Comparison of ENCODE assay signal across 22 mouse cellular contexts in the genomic region with DNA sequence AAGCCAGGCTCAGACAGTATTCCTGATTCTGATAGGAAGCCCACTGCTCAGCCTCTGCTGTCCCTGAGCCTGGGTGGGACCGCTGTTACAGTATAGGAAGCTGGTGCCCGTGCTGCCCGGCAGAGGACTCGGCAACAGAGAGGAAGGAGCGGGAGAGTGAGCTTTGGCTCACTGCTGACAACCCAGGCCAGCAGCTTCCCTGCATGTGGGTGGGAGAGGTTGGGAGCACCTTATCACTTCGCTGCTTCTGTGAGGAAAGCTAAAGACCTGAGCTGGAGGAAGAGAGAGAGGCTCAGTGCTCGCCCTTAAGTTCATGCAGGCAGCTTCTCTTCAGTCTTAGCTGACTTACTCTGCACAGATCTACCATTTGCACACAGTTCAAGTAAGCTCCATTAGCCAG. TPM values are rescaled to one million over a fixed set of nuclear protein-coding genes. Genes with fewer than 3 reads are reported as not detected.
DNase-seq lines count a peak whose midpoint lies in the region; ATAC-seq and TF ChIP-seq lines count a peak whose summit lies in the region.
"Had no signal": no experiment of that assay in that cellular context is flagged by ENCODE, and none has a peak within 500 bp of the region (broad histone marks: within the 10 kb centered on the region; RNA-seq: fewer than 3 reads in every experiment).

No protein-coding gene starts in this region.

- no peak overlapping the region for H3K4me3 ChIP-seq in heart, embryonic 10.5 days
- no peak overlapping the region for H3K4me3 ChIP-seq in layer of hippocampus, adult 2 months
- no peak overlapping the region for H3K4me3 ChIP-seq in MEL (ENCODE audit: control insufficient read depth in 1 of 2, insufficient read depth in 1 of 2, low read depth in 2 of 2, low read length in 2 of 2)
- H3K4me3 ChIP-seq in liver, embryonic 15.5 days (replicated peaks) = no peak overlapping the region
- H3K4me3 ChIP-seq: embryonic facial prominence, embryonic 12.5 days; hindbrain, embryonic 10.5 days; kidney, embryonic 15.5 days; limb, embryonic 13.5 days; lung, embryonic 15.5 days; midbrain, embryonic 12.5 days; myocyte had no signal

- no peak for ATAC-seq in liver, embryonic 15.5 days (ENCODE audit: insufficient read depth)
- ATAC-seq in granulocyte monocyte progenitor cell, adult 5-6 weeks (replicated peaks; ENCODE audit: poor library complexity, severe bottlenecking) = no peak
- ATAC-seq: hindbrain, postnatal 0 days; intestine, postnatal 0 days had no signal

- H3K9me3 ChIP-seq in heart, embryonic 10.5 days = no peaks in the 10 kb centered on the region
- no peaks in the 10 kb centered on the region for H3K9me3 ChIP-seq in MEL (replicated peaks; ENCODE audit: insufficient read depth, low read length)
- no peaks in the 10 kb centered on the region for H3K9me3 ChIP-seq in liver, embryonic 15.5 days (replicated peaks)
- H3K9me3 ChIP-seq: embryonic facial prominence, embryonic 12.5 days; hindbrain, embryonic 10.5 days; kidney, embryonic 15.5 days; limb, embryonic 13.5 days; lung, embryonic 15.5 days; midbrain, embryonic 12.5 days had no signal

- H3K4me1 ChIP-seq in heart, embryonic 10.5 days = peaks cover 55% of the 10 kb centered on the region
- H3K4me1 ChIP-seq in MEL (ENCODE audit: control insufficient read depth in 1 of 2, insufficient read depth in 2 of 2, low read length in 2 of 2) = peaks cover 7 to 27% of the 10 kb centered on the region in 2 experiments; a peak in 3 of 4 replicates
- H3K4me1 ChIP-seq in liver, embryonic 15.5 days (replicated peaks) = peaks cover 80% of the 10 kb centered on the region
- H3K4me1 ChIP-seq: embryonic facial prominence, embryonic 12.5 days had no signal

- 55% methylated on average over 7 of the region's 7 CpGs for WGBS in heart, embryonic 10.5 days
- 36% methylated on average over 7 of the region's 7 CpGs for WGBS in liver, embryonic 15.5 days (ENCODE audit: insufficient replicate concordance)

- H3K79me2 ChIP-seq in MEL (ENCODE audit: control insufficient read depth, insufficient read depth, low read length, poor library complexity) = no peaks in the 10 kb centered on the region

- peaks cover 98% of the 10 kb centered on the region for H3K36me3 ChIP-seq in heart, embryonic 10.5 days
- H3K36me3 ChIP-seq in MEL (ENCODE audit: control insufficient read depth in 1 of 2, insufficient read depth in 2 of 2, low read length in 2 of 2) = peaks cover 3 to 15% of the 10 kb centered on the region in 2 experiments
- H3K36me3 ChIP-seq in liver, embryonic 15.5 days (replicated peaks) = peaks cover 100% of the 10 kb centered on the region

- H3K27me3 ChIP-seq in heart, embryonic 10.5 days (ENCODE audit: insufficient read depth, poor library complexity, severe bottlenecking) = no peaks in the 10 kb centered on the region
- no peaks in the 10 kb centered on the region for H3K27me3 ChIP-seq in MEL (ENCODE audit: control insufficient read depth in 1 of 2, insufficient read depth in 2 of 2, low read length in 2 of 2)
- H3K27me3 ChIP-seq in liver, embryonic 15.5 days = no peaks in the 10 kb centered on the region
- H3K27me3 ChIP-seq: embryonic facial prominence, embryonic 12.5 days; kidney, embryonic 15.5 days; limb, embryonic 13.5 days; lung, embryonic 15.5 days; midbrain, embryonic 12.5 days had no signal

- peak overlapping the region; percentile 32; the same call in 1 of the 2 replicates for H3K27ac ChIP-seq in heart, embryonic 10.5 days
- peak overlapping the region; percentile 48; the same call in 1 of the 2 replicates for H3K27ac ChIP-seq in layer of hippocampus, adult 2 months
- no peak overlapping the region for H3K27ac ChIP-seq in MEL (ENCODE audit: control insufficient read depth, low read depth, low read length)
- peak overlapping the region; percentile 35 for H3K27ac ChIP-seq in liver, embryonic 15.5 days (replicated peaks)
- H3K27ac ChIP-seq: embryonic facial prominence, embryonic 12.5 days; hindbrain, postnatal 0 days; kidney, embryonic 15.5 days; limb, embryonic 13.5 days; lung, embryonic 15.5 days; midbrain, embryonic 12.5 days had no signal

- no peak overlapping the region for H3K9ac ChIP-seq in MEL (ENCODE audit: control insufficient read depth, low read depth, low read length, poor library complexity, severe bottlenecking)
- peak overlapping the region; percentile 15; the same call in 1 of the 2 replicates for H3K9ac ChIP-seq in liver, embryonic 15.5 days
- H3K9ac ChIP-seq: embryonic facial prominence, embryonic 12.5 days; kidney, embryonic 15.5 days; limb, embryonic 13.5 days; lung, embryonic 15.5 days; midbrain, embryonic 12.5 days had no signal

- no peak for TF ChIP-seq EP300 in MEL (IDR thresholded peaks at IDR 0.05; ENCODE audit: low read depth in 1 of 2, low read length in 2 of 2)

- no peak for TF ChIP-seq POLR2A in MEL (IDR thresholded peaks at IDR 0.05; ENCODE audit: control insufficient read depth in 1 of 2, insufficient read depth in 1 of 2, low read depth in 1 of 2, low read length in 2 of 2, poor library complexity in 1 of 2)

- no peak for TF ChIP-seq RAD21 in MEL (IDR thresholded peaks at IDR 0.05; ENCODE audit: low read depth, low read length)

- 0 out of 2 replicates have a peak overlapping the region, but pooled peaks have one; percentile 0 for H3K4me2 ChIP-seq in liver, embryonic 15.5 days
- H3K4me2 ChIP-seq: embryonic facial prominence, embryonic 12.5 days; kidney, embryonic 15.5 days; limb, embryonic 13.5 days; lung, embryonic 15.5 days; midbrain, embryonic 12.5 days had no signal

- TF ChIP-seq CTCF in layer of hippocampus, adult 2 months (conservative IDR thresholded peaks at IDR 0.05) = no peak
- no peak for TF ChIP-seq CTCF in MEL (IDR thresholded peaks at IDR 0.05 in 2 of 3, conservative IDR thresholded peaks at IDR 0.05 in 1 of 3; ENCODE audit: control insufficient read depth in 1 of 3, insufficient read depth in 1 of 3, low read depth in 2 of 3, low read length in 3 of 3, poor library complexity in 1 of 3, severe bottlenecking in 1 of 3)

- intact Hi-C loops in heart, postnatal 14 days (cut with DNase I) = no loop called here

- no peak for DNase-seq in heart, embryonic 10.5 days (ENCODE audit: low spot score)
- DNase-seq in heart, postnatal 14 days = no peak
- no peak for DNase-seq in layer of hippocampus, adult 2 months (ENCODE audit: low spot score in 2 of 2)
- DNase-seq in layer of hippocampus, adult 9-10 months (ENCODE audit: low spot score) = no peak
- no peak for DNase-seq in MEL (ENCODE audit: low read depth, low spot score)
- no peak for DNase-seq in thymus, postnatal 10 days (ENCODE audit: low spot score in 2 of 2)
- DNase-seq: adrenal gland, adult 2 months; cerebellum, adult 2 months; lung, postnatal 4 days; right cerebral cortex, postnatal 14 days; thymus, postnatal 14 days had no signal

TF ChIP-seq in MEL, 35 proteins besides CTCF, POLR2A, EP300 and RAD21:
- TF ChIP-seq CHD2 (IDR thresholded peaks at IDR 0.05; ENCODE audit: low read length) = no peak
- TF ChIP-seq SIN3A (IDR thresholded peaks at IDR 0.05; ENCODE audit: low read length) = 0 out of 2 replicates have a peak, but pooled peaks have one; percentile 24

RNA-seq across cellular contexts. Expression of a gene that starts 20.0 kb away (rescaled TPM):
- 549 and 607 TPM in 2 replicates for polyA plus RNA-seq in heart, embryonic 10.5 days (2016; fragmentation: Nextera tagmentation; extraction: Ambion mirVana)
- total RNA-seq in heart, postnatal 14 days (2021) = 1 to 10 TPM; 6.2 to 8.5 TPM
- 10 to 100 TPM; 94.5 to 96.4 TPM for total RNA-seq in layer of hippocampus, adult 2 months (2021)
- 15.9 and 47.3 TPM in 2 replicates for total RNA-seq in MEL (2012; rRNA removed)
- 10 to 100 TPM in 1 of 2 experiments, not detected in 1; 99.5 TPM for polyA plus RNA-seq in MEL (2012; ENCODE audit: insufficient read depth in 1 of 2, insufficient read length in 2 of 2, low read depth in 1 of 2, low replicate concordance in 2 of 2, missing spikeins in 1 of 2)
- 293 and 326 TPM in 2 replicates for polyA plus RNA-seq in liver, embryonic 15.5 days (2015; fragmentation: Nextera tagmentation; extraction: Ambion mirVana)
- 9.0 and 10.2 TPM in 2 replicates for total RNA-seq in granulocyte monocyte progenitor cell, adult 5-6 weeks (2014; fragmentation: Nextera tagmentation)
- total RNA-seq in granulocyte monocyte progenitor cell, adult 5-6 weeks (2017) = 6.5 and 12.4 TPM in 2 replicates

RNA-seq across cellular contexts. Expression of a gene that starts 45.4 kb away (rescaled TPM):
- polyA plus RNA-seq in heart, embryonic 10.5 days (2016; fragmentation: Nextera tagmentation; extraction: Ambion mirVana) = 8.1 and 10.0 TPM in 2 replicates
- total RNA-seq in heart, postnatal 14 days (2021) = 10 to 100 TPM; 18.7 to 20.2 TPM
- total RNA-seq in layer of hippocampus, adult 2 months (2021) = 1 to 10 TPM; 6.1 to 6.5 TPM
- total RNA-seq in MEL (2012; rRNA removed) = 6.3 and 6.7 TPM in 2 replicates
- 1 to 10 TPM in 1 of 2 experiments, not detected in 1; 9.9 TPM for polyA plus RNA-seq in MEL (2012; ENCODE audit: insufficient read depth in 1 of 2, insufficient read length in 2 of 2, low read depth in 1 of 2, low replicate concordance in 2 of 2, missing spikeins in 1 of 2)
- polyA plus RNA-seq in liver, embryonic 15.5 days (2015; fragmentation: Nextera tagmentation; extraction: Ambion mirVana) = 2.2 and 2.5 TPM in 2 replicates
- 1.3 and 2.4 TPM in 2 replicates for total RNA-seq in granulocyte monocyte progenitor cell, adult 5-6 weeks (2014; fragmentation: Nextera tagmentation)
- total RNA-seq in granulocyte monocyte progenitor cell, adult 5-6 weeks (2017) = 2.4 and 4.5 TPM in 2 replicates
